Mouse (Mus musculus): ENCODE data around the gene Phpt1.
A peak's percentile ranks its signal among the peaks of the same experiment; 100 is the strongest.
"Not testable (repeated sequence)": the region's sequence is repeated elsewhere in the genome, so short reads cannot be mapped to it uniquely, and the experiment has no call there.

The Phpt1 gene

GRCm38 (mm10) chr2:25560551-25560950, 14.5 kb downstream of the Phpt1 start:
- DNase-seq (ENCODE audit: low read depth, low spot score): no peak

- DNase-seq (ENCODE audit: low read depth, low spot score): no peak
Observed at GRCm38 (mm10) chr2:25558774-25559173, 16.2 kb downstream of the Phpt1 start.

- DNase-seq (ENCODE audit: low read depth, low spot score): no peak
Observed at GRCm38 (mm10) chr2:25557964-25558360, 17.1 kb downstream of the Phpt1 start.

GRCm38 (mm10) chr2:25557221-25557963, 17.6 kb downstream of the Phpt1 start, which contains the start of gene Edf1:
Gene Edf1 (plus strand): TSS chr2:25557847.
- peak; percentile 94 for DNase-seq (ENCODE audit: low read depth, low spot score)

- no peak for DNase-seq (ENCODE audit: low read depth, low spot score)
Observed at GRCm38 (mm10) chr2:25556296-25556695, 18.7 kb downstream of the Phpt1 start.

GRCm38 (mm10) chr2:25555479-25555878, 19.5 kb downstream of the Phpt1 start:
- not testable (repeated sequence) for DNase-seq (ENCODE audit: low read depth, low spot score)

- not testable (repeated sequence) for DNase-seq (ENCODE audit: low read depth, low spot score)
Observed at GRCm38 (mm10) chr2:25553171-25553786, 21.7 kb downstream of the Phpt1 start.

- peak; percentile 54 for DNase-seq (ENCODE audit: low read depth, low spot score)
Observed at GRCm38 (mm10) chr2:25551186-25551585, 23.8 kb downstream of the Phpt1 start.

GRCm38 (mm10) chr2:25549021-25549991, 25.7 kb downstream of the Phpt1 start:
- DNase-seq (ENCODE audit: low read depth, low spot score): peak; percentile 79

- DNase-seq (ENCODE audit: low read depth, low spot score): peak; percentile 98
Observed at GRCm38 (mm10) chr2:25546811-25547491, 28.1 kb downstream of the Phpt1 start, which contains the start of gene Traf2. Gene Traf2 (minus strand): TSS chr2:25546940.

GRCm38 (mm10) chr2:25545996-25546810, 28.8 kb downstream of the Phpt1 start:
- peak; percentile 57 for DNase-seq (ENCODE audit: low read depth, low spot score)

GRCm38 (mm10) chr2:25541644-25542367, 33.2 kb downstream of the Phpt1 start:
- no peak for DNase-seq (ENCODE audit: low read depth, low spot score)

GRCm38 (mm10) chr2:25540541-25540948, 34.5 kb downstream of the Phpt1 start:
- no peak for DNase-seq (ENCODE audit: low read depth, low spot score)

- DNase-seq (ENCODE audit: low read depth, low spot score): no peak
Observed at GRCm38 (mm10) chr2:25536531-25536930, 38.5 kb downstream of the Phpt1 start.

- no peak for DNase-seq (ENCODE audit: low read depth, low spot score)
Observed at GRCm38 (mm10) chr2:25534866-25535182, 40.2 kb downstream of the Phpt1 start.

GRCm38 (mm10) chr2:25534178-25534865, 40.7 kb downstream of the Phpt1 start:
- DNase-seq (ENCODE audit: low read depth, low spot score): peak; percentile 95

- DNase-seq (ENCODE audit: low read depth, low spot score): no peak
Observed at GRCm38 (mm10) chr2:25533707-25534106, 41.3 kb downstream of the Phpt1 start.

GRCm38 (mm10) chr2:25526510-25527302, 48.3 kb downstream of the Phpt1 start:
- DNase-seq (ENCODE audit: low read depth, low spot score): peak; percentile 66

Measured in skeletal muscle tissue, adult 2 months (tissue).